Mouse (Mus musculus) natural killer cell, adult 2 months (primary cell): ENCODE measurements around the gene Gm21972.
A peak's percentile ranks its signal among the peaks of the same experiment; 100 is the strongest.

ENCODE experiments used
- DNase-seq, 2 experiments: peaks; one replicate each; pipeline ENCODE4 v3.0.0; 2022; ENCODE audit warnings: low spot score in 2 of 2

Gene Gm21972

GRCm38 (mm10) chr1:86133337-86133736 lies at the start of gene Gm21972:
Gene Gm21972, plus strand, starts transcription at chr1:86133637.
- DNase-seq, result no peak

- no peak for DNase-seq
These were observed 39.0 kb upstream of the Gm21972 start for GRCm38 (mm10) chr1:86094413-86094812.

GRCm38 (mm10) chr1:86105054-86105453 lies 28.4 kb upstream of the Gm21972 start:
- DNase-seq, result no peak

- DNase-seq, result no peak
These were observed 21.7 kb upstream of the Gm21972 start, which contains the start of gene Htr2b for GRCm38 (mm10) chr1:86111779-86112178. Gene Htr2b, minus strand, starts transcription at chr1:86111970.

- DNase-seq, result no peak
These were observed 19.3 kb upstream of the Gm21972 start for GRCm38 (mm10) chr1:86114141-86114540.

GRCm38 (mm10) chr1:86119549-86119948 lies 13.9 kb upstream of the Gm21972 start:
- DNase-seq, result no peak

GRCm38 (mm10) chr1:86126036-86126435 lies 7.4 kb upstream of the Gm21972 start:
- DNase-seq, result no peak

- DNase-seq, result no peak
These were observed 1.9 kb downstream of the Gm21972 start for GRCm38 (mm10) chr1:86135315-86135714.

- DNase-seq, result no peak
These were observed 7.6 kb downstream of the Gm21972 start for GRCm38 (mm10) chr1:86141081-86141480.

- DNase-seq, result no peak
These were observed 9.7 kb downstream of the Gm21972 start for GRCm38 (mm10) chr1:86143165-86143564.

- DNase-seq, result peak in 1 of 2 experiments; percentile 24
These were observed 10.8 kb downstream of the Gm21972 start for GRCm38 (mm10) chr1:86144001-86144944.

GRCm38 (mm10) chr1:86146293-86146692 lies 12.9 kb downstream of the Gm21972 start:
- DNase-seq, result no peak

- DNase-seq, result no peak
These were observed 14.1 kb downstream of the Gm21972 start for GRCm38 (mm10) chr1:86147557-86147956.

- no peak for DNase-seq
These were observed 14.7 kb downstream of the Gm21972 start for GRCm38 (mm10) chr1:86148161-86148560.

- DNase-seq, result no peak
These were observed 17.5 kb downstream of the Gm21972 start for GRCm38 (mm10) chr1:86150929-86151328.

- no peak for DNase-seq
These were observed 17.9 kb downstream of the Gm21972 start for GRCm38 (mm10) chr1:86151376-86151775.

- no peak for DNase-seq
These were observed 19.2 kb downstream of the Gm21972 start for GRCm38 (mm10) chr1:86152618-86153017.

GRCm38 (mm10) chr1:86154133-86154823 lies 20.8 kb downstream of the Gm21972 start, which contains the start of gene Armc9:
Gene Armc9, plus strand, starts transcription at chr1:86154780.
- peak; percentile 95 for DNase-seq

- no peak for DNase-seq
These were observed 21.4 kb downstream of the Gm21972 start for GRCm38 (mm10) chr1:86154824-86155164.

GRCm38 (mm10) chr1:86156075-86156474 lies 22.6 kb downstream of the Gm21972 start:
- no peak for DNase-seq

- no peak for DNase-seq
These were observed 23.2 kb downstream of the Gm21972 start for GRCm38 (mm10) chr1:86156595-86156994.

- no peak for DNase-seq
These were observed 26.6 kb downstream of the Gm21972 start for GRCm38 (mm10) chr1:86160059-86160458.

- DNase-seq, result no peak
These were observed 27.0 kb downstream of the Gm21972 start for GRCm38 (mm10) chr1:86160479-86160878.
